Mouse (Mus musculus): ENCODE measurements around the gene Coq9. TPM values are rescaled to one million over a fixed set of nuclear protein-coding genes. Genes with fewer than 3 reads are reported as not detected.

The Coq9 gene
- total and polyA plus RNA-seq, 3 experiments, result 91.9 to 169 TPM; not detected in 1

DNA sequence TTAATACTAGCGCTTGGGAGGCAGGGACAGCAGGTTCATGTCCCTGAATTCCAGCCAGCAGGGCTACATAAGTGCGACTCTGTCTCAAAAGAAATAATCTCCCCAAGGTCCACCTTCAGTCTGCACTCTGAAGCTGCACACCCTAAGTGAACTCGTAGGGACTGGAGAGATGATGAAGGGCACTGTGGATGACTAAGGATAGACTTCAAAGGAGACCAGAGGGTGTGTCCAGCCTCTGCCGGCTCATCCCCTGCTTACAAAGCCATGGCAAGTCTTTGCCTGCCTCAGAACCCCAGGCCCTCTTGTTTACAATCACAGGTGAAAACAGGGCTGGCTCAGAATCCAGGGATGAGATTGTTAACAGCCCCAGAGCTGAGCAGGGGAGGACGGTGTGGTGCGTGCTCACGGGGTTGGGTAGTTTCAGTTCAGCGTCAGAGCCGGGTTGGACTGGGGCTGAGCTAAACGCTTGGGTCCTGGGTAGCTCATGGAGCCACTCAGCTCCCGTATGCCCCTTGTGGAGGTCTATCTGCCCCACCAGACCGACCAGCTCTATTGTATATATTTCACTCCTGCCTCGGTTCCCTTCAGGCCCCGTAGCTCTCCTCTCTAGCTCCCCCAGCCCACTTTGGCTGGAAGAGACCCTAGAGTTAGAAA lies 50.4 kb downstream of the Coq9 start:
- TF ChIP-seq GATA1 (IDR thresholded peaks at IDR 0.05; ENCODE audit: low read depth, low read length), result no peak
- no peak for TF ChIP-seq NRF1 (IDR thresholded peaks at IDR 0.05; ENCODE audit: insufficient read depth, low read depth, low read length, poor library complexity, severe bottlenecking)
- TF ChIP-seq POLR2A (IDR thresholded peaks at IDR 0.05; ENCODE audit: control insufficient read depth in 1 of 2, insufficient read depth in 1 of 2, low read depth in 1 of 2, low read length in 2 of 2, poor library complexity in 1 of 2), result no peak
- TF ChIP-seq ELF1 (IDR thresholded peaks at IDR 0.05; ENCODE audit: low read depth, low read length), result no peak
- TF ChIP-seq ZNF384 (IDR thresholded peaks at IDR 0.05; ENCODE audit: low read depth, low read length), result no peak
- TF ChIP-seq JUND (IDR thresholded peaks at IDR 0.05; ENCODE audit: low read depth, low read length), result no peak
- no peak for TF ChIP-seq MEF2A (IDR thresholded peaks at IDR 0.05; ENCODE audit: extremely low read depth, insufficient replicate concordance, low read depth, low read length, poor library complexity, severe bottlenecking)
- no peak for TF ChIP-seq MYC (IDR thresholded peaks at IDR 0.05; ENCODE audit: low read depth, low read length)

DNA sequence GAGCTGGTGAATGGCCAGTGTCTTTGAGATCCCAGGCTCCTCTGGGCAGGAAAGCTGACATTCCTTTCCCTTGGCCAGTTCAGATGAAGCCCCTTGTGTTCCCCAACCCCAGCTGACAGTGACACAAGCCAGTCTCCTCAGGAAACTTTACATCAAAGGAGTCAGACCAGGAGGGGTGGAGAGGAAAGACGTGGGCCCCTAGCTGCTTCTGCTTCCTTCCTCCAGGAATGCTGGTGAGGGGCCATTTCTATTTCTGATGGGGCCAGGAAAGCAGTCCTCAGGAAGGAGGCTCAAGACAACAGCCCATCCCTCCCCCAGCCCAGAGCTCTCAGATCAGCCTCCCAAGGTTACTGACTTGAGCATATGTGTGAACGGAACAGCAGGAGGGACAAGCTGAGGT lies 54.8 kb downstream of the Coq9 start:
- no peak for DNase-seq (ENCODE audit: low read depth, low spot score)
- peaks cover 12 to 17% of the 10 kb centered on the region in 2 experiments for H3K27me3 ChIP-seq (ENCODE audit: control insufficient read depth in 1 of 2, insufficient read depth in 2 of 2, low read length in 2 of 2)
- no peaks in the 10 kb centered on the region for H3K36me3 ChIP-seq (ENCODE audit: control insufficient read depth in 1 of 2, insufficient read depth in 2 of 2, low read length in 2 of 2)
- no peaks in the 10 kb centered on the region for H3K79me2 ChIP-seq (ENCODE audit: control insufficient read depth, insufficient read depth, low read length, poor library complexity)
- no peak overlapping the region for H3K27ac ChIP-seq (ENCODE audit: control insufficient read depth, low read depth, low read length)
- H3K9ac ChIP-seq (ENCODE audit: control insufficient read depth, low read depth, low read length, poor library complexity, severe bottlenecking), result no peak overlapping the region
- no peaks in the 10 kb centered on the region for H3K9me3 ChIP-seq (replicated peaks; ENCODE audit: insufficient read depth, low read length)
- TF ChIP-seq RCOR1 (IDR thresholded peaks at IDR 0.05; ENCODE audit: low read depth, low read length) (no peak), ZC3H11A (IDR thresholded peaks at IDR 0.05; ENCODE audit: low read depth, low read length) (no peak), HCFC1 (IDR thresholded peaks at IDR 0.05; ENCODE audit: low read depth, low read length) (no peak), USF2 (IDR thresholded peaks at IDR 0.05; ENCODE audit: borderline replicate concordance in 1 of 2, insufficient read depth in 1 of 2, low read depth in 1 of 2, low read length in 2 of 2) (no peak)
- H3K4me1 ChIP-seq (ENCODE audit: control insufficient read depth in 1 of 2, insufficient read depth in 2 of 2, low read length in 2 of 2), result no peaks in the 10 kb centered on the region
- H3K4me3 ChIP-seq (ENCODE audit: control insufficient read depth in 1 of 2, insufficient read depth in 1 of 2, low read depth in 2 of 2, low read length in 2 of 2), result no peak overlapping the region

More for the DNA sequence above, 50.4 kb downstream of the Coq9 start:
- H3K79me2 ChIP-seq (ENCODE audit: control insufficient read depth, insufficient read depth, low read length, poor library complexity), result no peaks in the 10 kb centered on the region
- no peak overlapping the region for H3K4me3 ChIP-seq (ENCODE audit: control insufficient read depth in 1 of 2, insufficient read depth in 1 of 2, low read depth in 2 of 2, low read length in 2 of 2)
- H3K36me3 ChIP-seq (ENCODE audit: control insufficient read depth in 1 of 2, insufficient read depth in 2 of 2, low read length in 2 of 2), result no peaks in the 10 kb centered on the region
- no peak overlapping the region for H3K9ac ChIP-seq (ENCODE audit: control insufficient read depth, low read depth, low read length, poor library complexity, severe bottlenecking)
- no peak overlapping the region for H3K27ac ChIP-seq (ENCODE audit: control insufficient read depth, low read depth, low read length)
- no peak for DNase-seq (ENCODE audit: low read depth, low spot score)
- H3K27me3 ChIP-seq (ENCODE audit: control insufficient read depth in 1 of 2, insufficient read depth in 2 of 2, low read length in 2 of 2), result peaks cover 14 to 23% of the 10 kb centered on the region in 2 experiments
- no peaks in the 10 kb centered on the region for H3K4me1 ChIP-seq (ENCODE audit: control insufficient read depth in 1 of 2, insufficient read depth in 2 of 2, low read length in 2 of 2)
- no peaks in the 10 kb centered on the region for H3K9me3 ChIP-seq (replicated peaks; ENCODE audit: insufficient read depth, low read length)

DNA sequence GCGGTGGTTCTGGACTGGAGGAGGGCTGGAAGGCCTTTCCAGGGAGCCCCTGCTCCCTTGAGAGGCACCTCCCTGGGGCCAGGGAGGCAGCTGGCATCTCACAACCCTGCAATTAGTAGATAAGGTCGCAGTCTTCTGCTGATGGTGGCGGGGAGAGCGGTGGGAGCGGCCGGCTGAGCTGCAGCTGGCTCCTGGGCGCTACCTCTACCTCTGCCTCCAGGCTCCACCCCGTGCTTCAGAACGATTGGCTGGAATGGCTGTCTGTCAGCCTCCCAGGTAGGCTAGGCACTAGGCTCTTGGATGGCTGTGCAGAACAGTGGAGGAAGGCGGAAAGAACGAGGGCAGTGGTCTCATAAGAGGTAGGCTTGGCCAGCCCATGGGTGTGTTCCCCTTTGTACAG lies 61.1 kb downstream of the Coq9 start:
- H3K4me1 ChIP-seq (ENCODE audit: control insufficient read depth in 1 of 2, insufficient read depth in 2 of 2, low read length in 2 of 2), result 0 out of 4 replicates have a peak, but pooled peaks cover 0 to 4% of the 10 kb centered on the region in 2 experiments
- DNase-seq (ENCODE audit: low read depth, low spot score), result peak; percentile 35

More for the DNA sequence above, 61.1 kb downstream of the Coq9 start:
- no peaks in the 10 kb centered on the region for H3K9me3 ChIP-seq (replicated peaks; ENCODE audit: insufficient read depth, low read length)
- H3K9ac ChIP-seq (ENCODE audit: control insufficient read depth, low read depth, low read length, poor library complexity, severe bottlenecking), result no peak overlapping the region
- peaks cover 0 to 10% of the 10 kb centered on the region in 2 experiments; a peak in 2 of 4 replicates for H3K27me3 ChIP-seq (ENCODE audit: control insufficient read depth in 1 of 2, insufficient read depth in 2 of 2, low read length in 2 of 2)
- peak; percentile 56 for TF ChIP-seq TAL1 (IDR thresholded peaks at IDR 0.05; ENCODE audit: low read length)
- TF ChIP-seq E2F4 (IDR thresholded peaks at IDR 0.05; ENCODE audit: borderline replicate concordance, low read depth, low read length), result no peak
- H3K4me3 ChIP-seq (ENCODE audit: control insufficient read depth in 1 of 2, insufficient read depth in 1 of 2, low read depth in 2 of 2, low read length in 2 of 2), result no peak overlapping the region
- H3K79me2 ChIP-seq (ENCODE audit: control insufficient read depth, insufficient read depth, low read length, poor library complexity), result no peaks in the 10 kb centered on the region
- no peak overlapping the region for H3K27ac ChIP-seq (ENCODE audit: control insufficient read depth, low read depth, low read length)
- no peaks in the 10 kb centered on the region for H3K36me3 ChIP-seq (ENCODE audit: control insufficient read depth in 1 of 2, insufficient read depth in 2 of 2, low read length in 2 of 2)

Measured in MEL (cell line).